Mouse (Mus musculus): ENCODE data around the gene Aldob. TPM values are rescaled to one million over a fixed set of nuclear protein-coding genes. Genes with fewer than 3 reads are reported as not detected.
"Not testable (repeated sequence)": the region's sequence is repeated elsewhere in the genome, so short reads cannot be mapped to it uniquely, and the experiment has no call there.

Gene Aldob
- polyA plus RNA-seq, 1 experiment from 2014 or later = 0.14 TPM

GRCm38 (mm10) chr4:49521346-49521745 lies 28.0 kb downstream of the Aldob start:
- Histone ChIP-seq H3K9me3 (replicated peaks) (no peaks in the 10 kb centered on the region), H3K27me3 (replicated peaks) (no peaks in the 10 kb centered on the region), H3K36me3 (peaks cover 22% of the 10 kb centered on the region), H3K4me2 (peak overlapping the region; percentile 74), H3K4me1 (peaks cover 26% of the 10 kb centered on the region), H3K4me3 (replicated peaks) (peak overlapping the region; percentile 76), H3K9ac (replicated peaks) (peak overlapping the region; percentile 73), H3K27ac (replicated peaks) (peak overlapping the region; percentile 84)
- ATAC-seq (ENCODE audit: low FRiP score) = peak; percentile 74
- 0% methylated on average over 17 of the region's 17 CpGs for WGBS

GRCm38 (mm10) chr4:49520572-49521340 lies 28.6 kb downstream of the Aldob start, which contains the start of the genes Mrpl50 and Zfp189:
TSS of gene Mrpl50 (minus strand) at chr4:49521093.
TSS of gene Zfp189 (plus strand) at chr4:49521176.
- Histone ChIP-seq H3K4me2 (peak within 1 kb of the TSS; percentile 74), H3K4me3 (replicated peaks) (peak within 1 kb of the TSS; percentile 76), H3K9me3 (replicated peaks) (no peaks in the 10 kb centered on the region), H3K27ac (replicated peaks) (peak within 1 kb of the TSS; percentile 84), H3K36me3 (peaks cover 18% of the 10 kb centered on the region), H3K27me3 (replicated peaks) (no peaks in the 10 kb centered on the region), H3K9ac (replicated peaks) (peak within 1 kb of the TSS; percentile 73), H3K4me1 (peaks cover 26% of the 10 kb centered on the region)
- ATAC-seq (ENCODE audit: low FRiP score) = peak; percentile 99
- WGBS = under 1% methylated on average over 41 of the region's 41 CpGs

DNA sequence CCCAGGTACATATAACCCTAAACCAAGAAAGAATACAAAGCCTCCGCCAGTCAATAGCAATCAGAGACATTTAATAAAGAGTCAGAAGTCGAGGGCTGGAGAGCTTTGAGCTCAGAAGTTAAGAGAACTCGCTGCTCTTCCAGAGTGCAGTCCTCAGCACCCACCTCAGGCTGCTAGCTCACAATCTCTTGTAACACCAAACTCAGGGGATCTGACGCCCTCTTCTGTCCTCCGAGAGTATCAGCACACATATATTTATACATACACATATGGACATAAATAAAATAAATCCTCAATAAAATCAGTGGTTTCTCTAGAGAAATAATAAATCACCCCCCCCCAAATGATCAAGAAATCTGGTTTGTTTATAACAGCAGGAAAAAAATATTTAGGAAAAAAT lies 29.9 kb downstream of the Aldob start:
- H3K9ac ChIP-seq (replicated peaks) = no peak overlapping the region
- H3K27me3 ChIP-seq (replicated peaks) = no peaks in the 10 kb centered on the region
- H3K4me1 ChIP-seq = peaks cover 26% of the 10 kb centered on the region
- H3K27ac ChIP-seq (replicated peaks) = no peak overlapping the region
- H3K36me3 ChIP-seq = peaks cover 11% of the 10 kb centered on the region
- peak overlapping the region; percentile 65 for H3K4me2 ChIP-seq
- ATAC-seq (ENCODE audit: low FRiP score) = no peak
- WGBS = 80% methylated on average over 5 of the region's 5 CpGs
- no peak overlapping the region for H3K4me3 ChIP-seq (replicated peaks)
- no peaks in the 10 kb centered on the region for H3K9me3 ChIP-seq (replicated peaks)

- Histone ChIP-seq H3K27me3 (replicated peaks) (no peaks in the 10 kb centered on the region), H3K4me2 (no peak overlapping the region), H3K9me3 (replicated peaks) (no peaks in the 10 kb centered on the region), H3K27ac (replicated peaks) (no peak overlapping the region), H3K36me3 (peaks cover 23% of the 10 kb centered on the region), H3K9ac (replicated peaks) (no peak overlapping the region), H3K4me1 (peaks cover 9% of the 10 kb centered on the region), H3K4me3 (replicated peaks) (no peak overlapping the region)
- no peak for ATAC-seq (ENCODE audit: low FRiP score)
- 97% methylated on average over 6 of the region's 6 CpGs for WGBS
Observed at GRCm38 (mm10) chr4:49514441-49514840, 34.9 kb downstream of the Aldob start.

GRCm38 (mm10) chr4:49512636-49513035 lies 36.7 kb downstream of the Aldob start:
- peaks cover 23% of the 10 kb centered on the region for H3K36me3 ChIP-seq
- no peak overlapping the region for H3K4me2 ChIP-seq
- H3K9ac ChIP-seq (replicated peaks) = no peak overlapping the region
- no peaks in the 10 kb centered on the region for H3K27me3 ChIP-seq (replicated peaks)
- 93% methylated on average over 4 of the region's 4 CpGs for WGBS
- no peak for ATAC-seq (ENCODE audit: low FRiP score)
- no peaks in the 10 kb centered on the region for H3K9me3 ChIP-seq (replicated peaks)
- H3K27ac ChIP-seq (replicated peaks) = no peak overlapping the region
- no peak overlapping the region for H3K4me3 ChIP-seq (replicated peaks)
- H3K4me1 ChIP-seq = no peaks in the 10 kb centered on the region

DNA sequence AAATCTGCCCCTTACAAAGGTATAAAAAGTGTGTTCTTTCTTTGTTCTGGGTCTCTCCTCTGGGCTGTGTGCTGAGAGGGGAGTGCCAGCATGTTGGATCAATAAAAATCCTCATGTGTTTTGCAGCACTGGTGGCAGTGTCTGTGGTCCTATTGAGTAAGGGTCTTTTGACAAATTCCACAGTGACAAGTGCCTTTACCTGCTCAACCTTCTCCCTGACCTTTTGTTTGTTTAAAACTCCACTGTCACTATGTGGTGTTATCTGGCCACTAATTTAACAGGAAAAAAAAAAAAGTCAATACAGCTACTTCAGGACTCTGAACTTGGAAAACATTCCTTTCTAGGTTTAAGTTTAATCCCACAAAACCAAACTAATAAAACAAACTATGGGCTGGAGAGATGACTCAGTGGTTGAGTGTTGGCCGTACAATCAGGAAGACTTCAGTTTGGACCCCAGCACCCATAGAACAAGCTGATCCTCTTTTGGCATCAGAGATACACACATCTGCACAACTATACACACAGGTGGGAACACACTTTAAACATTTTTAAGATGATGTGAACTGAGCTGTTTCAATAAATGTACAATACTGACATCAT lies 39.0 kb downstream of the Aldob start:
- H3K9me3 ChIP-seq (replicated peaks); H3K27me3 ChIP-seq (replicated peaks); H3K4me1 ChIP-seq; H3K27ac ChIP-seq (replicated peaks); H3K9ac ChIP-seq (replicated peaks); H3K4me3 ChIP-seq (replicated peaks); H3K4me2 ChIP-seq; ATAC-seq (ENCODE audit: low FRiP score): not testable (repeated sequence)
- peaks cover 23% of the 10 kb centered on the region for H3K36me3 ChIP-seq
- WGBS = 94% methylated on average over 1 of the region's 1 CpGs

DNA sequence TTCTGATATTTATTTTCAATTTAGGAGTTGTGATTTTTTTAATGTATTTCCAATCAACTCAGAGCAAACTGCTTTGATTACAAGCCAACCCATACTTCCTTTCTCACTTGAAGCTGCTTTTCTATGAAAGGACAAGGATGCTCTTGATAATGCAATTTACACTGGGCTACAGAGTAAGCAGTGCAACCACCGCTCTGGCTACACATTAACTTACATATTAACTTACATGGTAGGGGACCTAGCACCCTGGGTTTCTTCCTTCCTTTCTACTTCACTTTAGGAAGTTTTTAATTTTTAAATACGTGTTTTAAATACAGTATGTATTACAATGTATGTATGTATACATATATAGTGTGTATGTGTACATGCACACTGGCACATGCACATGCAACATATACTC lies 40.2 kb downstream of the Aldob start:
- H3K9me3 ChIP-seq (replicated peaks) = no peaks in the 10 kb centered on the region
- H3K27ac ChIP-seq (replicated peaks) = no peak overlapping the region
- 94% methylated on average over 2 of the region's 2 CpGs for WGBS
- no peaks in the 10 kb centered on the region for H3K4me1 ChIP-seq
- peaks cover 20% of the 10 kb centered on the region for H3K36me3 ChIP-seq
- H3K4me2 ChIP-seq = no peak overlapping the region
- H3K27me3 ChIP-seq (replicated peaks) = no peaks in the 10 kb centered on the region
- H3K4me3 ChIP-seq (replicated peaks) = no peak overlapping the region
- no peak overlapping the region for H3K9ac ChIP-seq (replicated peaks)
- no peak for ATAC-seq (ENCODE audit: low FRiP score)

- H3K9me3 ChIP-seq (replicated peaks) = no peaks in the 10 kb centered on the region
- H3K36me3 ChIP-seq = no peaks in the 10 kb centered on the region; the same call in 1 of the 2 replicates
- H3K27ac ChIP-seq (replicated peaks) = no peak within 1 kb of the TSS
- H3K4me1 ChIP-seq = no peaks in the 10 kb centered on the region
- no peak within 1 kb of the TSS for H3K4me3 ChIP-seq (replicated peaks)
- WGBS = 79% methylated on average over 3 of the region's 3 CpGs
- H3K9ac ChIP-seq (replicated peaks) = no peak within 1 kb of the TSS
- H3K4me2 ChIP-seq = no peak within 1 kb of the TSS
- no peaks in the 10 kb centered on the region for H3K27me3 ChIP-seq (replicated peaks)
- ATAC-seq (ENCODE audit: low FRiP score) = no peak
Observed at GRCm38 (mm10) chr4:49506386-49506785, 43.0 kb downstream of the Aldob start, which contains the start of gene Baat. TSS of gene Baat (minus strand) at chr4:49506557.

DNA sequence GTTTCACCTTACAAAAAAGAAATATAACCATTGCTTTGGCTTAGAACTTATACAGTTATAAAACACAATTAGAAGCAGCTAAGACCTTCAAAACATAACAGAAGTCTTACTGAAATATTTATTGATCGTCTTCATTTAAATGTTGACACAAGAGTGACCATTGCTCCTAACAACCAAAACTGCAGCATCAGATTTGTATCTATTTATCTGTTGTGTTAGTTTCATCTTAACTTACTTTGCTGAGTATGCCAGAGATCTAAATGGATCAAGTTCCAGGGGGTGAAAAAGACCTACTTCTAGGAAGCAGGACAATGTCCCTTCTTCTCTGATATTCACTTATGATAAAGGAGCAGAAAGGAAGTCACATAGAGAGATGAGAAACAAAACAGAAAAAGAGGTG lies 45.8 kb downstream of the Aldob start:
- H3K36me3 ChIP-seq = no peaks in the 10 kb centered on the region
- 88% methylated on average over 1 of the region's 1 CpGs for WGBS
- H3K27me3 ChIP-seq (replicated peaks) = no peaks in the 10 kb centered on the region
- H3K9ac ChIP-seq (replicated peaks) = no peak overlapping the region
- no peak overlapping the region for H3K4me3 ChIP-seq (replicated peaks)
- H3K4me2 ChIP-seq = no peak overlapping the region
- no peak for ATAC-seq (ENCODE audit: low FRiP score)
- H3K9me3 ChIP-seq (replicated peaks) = no peaks in the 10 kb centered on the region
- H3K27ac ChIP-seq (replicated peaks) = no peak overlapping the region
- H3K4me1 ChIP-seq = no peaks in the 10 kb centered on the region

Other genes with a start within 250 kb of the Aldob start
- gene Acnat2, start 141.4 kb downstream of the Aldob start, polyA plus RNA-seq (2015; fragmentation: Nextera tagmentation; extraction: Ambion mirVana) = not detected in 2 replicates
- 0.13 TPM in 1 of 2 replicates, not detected in the other for gene Acnat1, start 75.6 kb downstream of the Aldob start, polyA plus RNA-seq (2015; fragmentation: Nextera tagmentation; extraction: Ambion mirVana)
- gene Baat, start 43.0 kb downstream of the Aldob start, polyA plus RNA-seq (2015; fragmentation: Nextera tagmentation; extraction: Ambion mirVana) = not detected in 2 replicates
- gene Mrpl50, start 28.5 kb downstream of the Aldob start, polyA plus RNA-seq (2015; fragmentation: Nextera tagmentation; extraction: Ambion mirVana) = 75.7 and 78.1 TPM in 2 replicates
- 10.2 and 10.5 TPM in 2 replicates for gene Zfp189, start 28.4 kb downstream of the Aldob start, polyA plus RNA-seq (2015; fragmentation: Nextera tagmentation; extraction: Ambion mirVana)
- gene Tmem246, start 48.3 kb upstream of the Aldob start, polyA plus RNA-seq (2015; fragmentation: Nextera tagmentation; extraction: Ambion mirVana) = 123 and 135 TPM in 2 replicates
- gene Rnf20, start 82.5 kb upstream of the Aldob start, polyA plus RNA-seq (2015; fragmentation: Nextera tagmentation; extraction: Ambion mirVana) = 40.0 and 42.2 TPM in 2 replicates
- gene Ppp3r2, start 132.5 kb upstream of the Aldob start, polyA plus RNA-seq (2015; fragmentation: Nextera tagmentation; extraction: Ambion mirVana) = 0.64 and 0.74 TPM in 2 replicates